Mouse (Mus musculus) layer of hippocampus, adult 9-11 months (tissue): Measurements from ENCODE around the gene Rgma.

Source experiments
- DNase-seq: peaks from one replicate; pipeline ENCODE4 v3.0.0; 2022

Gene Rgma

DNA sequence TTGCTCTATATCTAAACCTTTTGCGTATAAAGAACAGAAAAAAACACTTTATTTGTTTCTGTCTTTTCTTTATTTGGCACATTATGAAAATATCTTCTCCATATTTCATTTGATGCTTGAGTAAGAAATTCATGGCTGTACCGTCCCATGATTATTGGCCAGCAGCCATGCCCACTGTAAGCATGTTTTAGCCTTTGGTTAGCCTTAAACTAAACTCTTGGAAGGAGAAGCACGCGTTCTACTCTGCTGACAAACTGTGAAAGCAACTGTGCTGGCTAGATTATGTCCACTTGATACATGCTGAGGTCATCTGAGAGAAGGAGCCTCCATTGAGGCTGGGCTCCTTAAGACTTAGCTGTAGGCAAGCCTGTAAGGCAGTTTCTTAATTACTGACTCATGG is 66.9 kb downstream of the Rgma start:
- DNase-seq = no peak

DNA sequence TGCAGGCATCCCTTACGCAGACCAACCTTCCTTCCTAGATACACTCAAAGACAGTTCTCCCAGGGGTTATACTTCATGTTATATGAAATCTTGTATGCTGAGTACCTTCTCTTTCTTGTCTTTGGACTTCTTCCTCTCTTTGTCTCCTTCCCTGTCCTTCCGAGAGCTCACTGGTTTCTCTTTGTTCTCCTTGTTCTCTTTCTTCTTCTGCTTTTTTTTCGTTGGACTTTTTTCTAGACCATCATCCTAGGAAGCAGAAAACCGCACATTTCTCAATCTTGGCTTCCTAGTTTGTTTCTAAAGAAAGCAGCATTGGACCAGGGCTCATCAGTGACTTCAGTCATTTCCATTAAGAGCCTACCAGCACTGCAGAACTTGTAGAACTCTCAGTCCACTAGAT is 76.3 kb downstream of the Rgma start:
- DNase-seq = no peak

DNA sequence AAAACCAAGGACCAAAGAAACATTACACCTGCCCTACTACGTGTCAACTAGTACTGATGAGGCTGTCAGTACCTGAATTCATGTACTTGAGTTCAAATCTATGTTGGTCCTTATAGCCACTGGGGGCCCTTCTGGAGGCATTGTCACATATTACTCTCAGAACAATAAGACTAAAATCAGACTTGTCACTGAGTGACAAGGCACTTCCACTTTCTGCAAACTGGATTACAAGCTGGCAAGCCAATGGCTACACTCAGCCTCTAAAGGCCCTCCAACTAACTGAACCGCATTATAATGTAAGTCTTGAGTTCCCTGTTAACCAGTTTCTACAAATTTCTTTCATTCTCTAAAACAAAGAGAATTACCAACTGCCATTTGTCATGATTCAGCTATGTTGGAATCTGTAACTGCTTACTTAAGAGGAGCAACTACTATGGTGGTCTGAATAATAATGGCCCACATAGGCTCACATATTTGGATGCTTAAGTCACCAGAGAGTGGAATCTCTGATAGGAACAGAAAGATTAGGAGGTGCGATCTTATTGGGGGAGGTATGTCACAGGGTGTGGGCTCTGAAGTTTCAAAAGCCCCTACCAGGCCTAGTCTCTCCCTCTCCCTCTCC is 77.0 kb downstream of the Rgma start:
- no peak for DNase-seq

DNA sequence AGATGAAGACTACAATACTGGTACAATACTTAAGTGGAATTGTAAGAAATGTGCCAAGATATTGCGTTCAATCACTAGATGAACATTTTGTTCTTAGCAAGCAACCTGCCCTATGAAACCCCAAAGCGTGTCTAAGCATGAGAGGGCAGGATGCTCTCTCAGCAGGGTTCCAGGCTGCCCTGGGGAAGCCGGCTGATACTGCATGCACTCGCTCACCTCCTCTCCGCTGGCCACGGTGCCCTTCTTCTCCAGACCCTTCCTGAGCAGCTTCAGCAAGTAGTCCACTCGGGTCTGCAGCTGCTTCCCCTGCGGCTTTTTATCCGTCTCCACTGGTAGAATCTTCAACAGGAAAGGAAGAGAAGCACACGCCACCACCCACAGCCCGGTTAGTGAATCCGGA is 78.8 kb downstream of the Rgma start:
- no peak for DNase-seq

DNA sequence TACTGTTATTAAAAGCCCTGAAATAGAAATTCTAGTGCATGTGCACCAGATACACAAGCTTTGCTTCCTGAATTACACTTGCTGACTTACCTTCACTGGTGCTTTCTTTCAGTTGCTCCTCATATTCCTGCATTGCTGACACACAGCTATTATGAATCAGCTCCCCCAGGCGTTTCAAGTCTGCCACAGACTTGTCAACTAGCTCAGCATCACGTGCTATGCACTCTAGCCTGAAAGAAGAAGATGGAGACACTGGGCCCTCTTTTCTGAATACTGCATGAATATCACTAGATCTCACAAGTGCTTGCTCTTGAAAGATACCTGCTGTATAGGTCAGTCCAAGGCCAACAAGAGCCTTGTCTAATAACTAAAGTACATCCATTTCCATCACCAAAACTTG is 88.2 kb downstream of the Rgma start:
- no peak for DNase-seq

DNA sequence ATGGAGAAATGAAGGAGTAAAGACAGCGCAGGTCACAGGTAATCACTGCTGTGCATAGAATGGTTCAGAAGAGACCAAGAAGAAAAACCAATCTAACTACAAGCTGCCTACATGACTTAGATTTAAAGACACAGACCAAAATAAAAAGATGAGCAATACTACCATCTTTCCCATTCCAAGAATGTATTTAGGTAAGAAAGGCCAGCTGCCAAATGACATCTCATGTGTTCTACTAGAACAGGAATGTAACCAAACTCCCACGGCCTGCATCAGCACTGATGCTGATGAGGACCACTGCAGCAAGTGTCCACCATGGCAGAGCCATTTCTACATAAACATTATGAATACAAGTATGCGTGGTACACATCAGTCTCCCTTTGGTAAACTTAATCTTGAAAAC is 92.4 kb downstream of the Rgma start:
- DNase-seq = no peak
